Mouse (Mus musculus) cerebellum, adult (tissue): Measurements from ENCODE around the gene Pla2g5.
"Not testable (repeated sequence)": the region's sequence is repeated elsewhere in the genome, so short reads cannot be mapped to it uniquely, and the experiment has no call there.

Experiments used
- ATAC-seq: cut with Nextera tagmentation; 2 replicates; pipeline ENCODE4 v1.9.2; 2017; ENCODE audit warnings: mild to moderate bottlenecking, moderate library complexity, mixed read lengths; ENCODE audit not compliant: insufficient number of reproducible peaks, low FRiP score, low TSS enrichment

Gene Pla2g5

DNA sequence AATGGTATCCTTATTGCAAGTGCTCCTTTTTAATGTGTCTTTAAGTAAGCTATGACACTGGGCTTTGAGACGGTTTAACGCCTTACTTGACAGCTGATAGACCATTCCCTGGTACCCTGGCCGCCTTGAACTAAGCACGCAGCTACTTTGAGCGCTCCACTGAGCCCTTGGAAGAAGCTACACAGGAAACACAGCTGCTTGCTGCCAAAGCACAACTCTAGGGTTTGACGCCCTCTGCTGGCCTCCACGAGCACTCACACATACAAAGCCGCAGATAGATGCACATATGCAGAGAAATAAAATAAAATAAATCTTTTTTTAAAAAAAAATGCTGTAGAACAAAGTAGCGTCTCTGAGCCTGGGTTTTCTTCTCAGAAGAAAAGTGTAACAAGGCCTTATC is 4.0 kb downstream of the Pla2g5 start:
- ATAC-seq: no peak

GRCm38 (mm10) chr4:138858446-138858845 is 4.8 kb downstream of the Pla2g5 start:
- ATAC-seq: no peak

DNA sequence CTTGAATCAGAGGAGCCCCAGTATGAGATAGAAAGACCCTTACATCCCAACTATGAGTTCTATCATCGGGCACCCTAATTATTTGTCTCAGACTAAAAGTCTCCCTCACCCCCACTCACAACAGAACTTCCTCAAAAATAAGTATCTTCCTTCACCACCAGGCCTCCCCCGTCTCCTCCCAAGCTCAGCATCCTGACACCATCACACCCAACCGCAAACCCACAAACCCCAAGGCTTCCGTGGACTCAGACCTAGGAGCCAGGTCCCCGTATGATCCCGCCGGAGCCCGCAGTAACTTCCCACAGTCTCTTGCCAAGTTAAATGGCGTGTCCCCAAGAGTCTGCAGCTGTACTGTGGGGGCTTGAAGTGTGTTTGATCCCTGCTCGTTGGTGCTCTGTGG is 5.7 kb downstream of the Pla2g5 start:
- ATAC-seq: no peak

DNA sequence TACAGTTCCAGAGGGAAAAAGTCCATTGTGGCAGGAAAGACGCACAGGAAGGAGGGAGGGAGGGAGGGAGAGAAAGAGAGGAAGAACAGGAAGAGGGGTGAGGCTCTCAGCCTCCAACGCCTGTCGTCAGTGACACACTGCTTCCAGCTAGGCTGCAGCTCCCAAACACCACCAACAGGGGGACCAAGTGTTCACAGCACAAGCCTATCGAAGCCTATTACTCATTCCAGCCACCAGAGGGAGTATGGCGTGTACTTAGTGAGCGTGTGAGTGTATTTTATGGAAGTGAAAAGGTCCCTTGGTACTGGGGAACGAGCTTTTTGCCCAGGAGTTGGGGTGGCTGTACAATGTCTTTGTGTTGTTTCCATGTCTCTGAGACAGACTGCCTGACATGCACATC is 6.8 kb downstream of the Pla2g5 start:
- no peak for ATAC-seq

- no peak for ATAC-seq
Measured at GRCm38 (mm10) chr4:138855092-138855632, 8.1 kb downstream of the Pla2g5 start.

DNA sequence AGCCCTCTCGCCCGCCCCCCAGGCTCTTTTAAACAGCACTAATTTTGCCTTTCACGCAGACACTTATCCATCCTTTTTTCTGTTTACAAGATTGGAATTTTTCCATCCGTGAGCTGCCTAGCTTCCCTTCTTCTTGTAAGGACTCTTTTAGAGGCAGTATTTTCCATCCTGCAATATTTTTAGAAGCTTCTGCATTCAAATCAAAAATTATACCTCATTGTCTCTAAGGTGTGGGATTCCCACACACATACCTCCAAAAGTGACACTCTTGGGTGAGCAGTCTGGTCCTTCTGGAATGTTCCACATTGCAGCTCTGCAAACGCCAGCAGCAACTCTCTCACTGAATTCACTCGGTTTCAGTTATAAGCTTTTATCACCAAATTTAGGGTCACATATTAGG is 10.3 kb downstream of the Pla2g5 start:
- ATAC-seq: no peak

DNA sequence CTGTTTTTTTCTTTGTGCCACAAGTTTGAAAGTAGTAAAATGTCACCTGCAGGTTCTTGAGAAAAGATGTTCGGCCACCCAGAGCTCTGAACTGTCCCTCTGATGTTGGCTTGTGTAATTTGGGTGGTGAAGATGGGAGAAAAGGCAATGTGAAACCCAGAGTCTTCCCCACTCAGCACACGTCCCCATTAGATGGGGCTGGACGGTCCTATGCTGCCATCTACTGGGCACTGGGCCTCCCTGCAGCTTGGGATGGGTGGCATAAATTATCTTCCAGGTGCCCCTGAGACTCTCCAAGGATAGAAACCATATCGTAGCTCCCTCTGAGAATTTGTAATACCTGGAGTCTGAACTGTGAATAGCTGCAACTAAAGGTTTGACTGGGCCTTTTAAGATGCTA is 11.8 kb downstream of the Pla2g5 start:
- ATAC-seq: no peak

DNA sequence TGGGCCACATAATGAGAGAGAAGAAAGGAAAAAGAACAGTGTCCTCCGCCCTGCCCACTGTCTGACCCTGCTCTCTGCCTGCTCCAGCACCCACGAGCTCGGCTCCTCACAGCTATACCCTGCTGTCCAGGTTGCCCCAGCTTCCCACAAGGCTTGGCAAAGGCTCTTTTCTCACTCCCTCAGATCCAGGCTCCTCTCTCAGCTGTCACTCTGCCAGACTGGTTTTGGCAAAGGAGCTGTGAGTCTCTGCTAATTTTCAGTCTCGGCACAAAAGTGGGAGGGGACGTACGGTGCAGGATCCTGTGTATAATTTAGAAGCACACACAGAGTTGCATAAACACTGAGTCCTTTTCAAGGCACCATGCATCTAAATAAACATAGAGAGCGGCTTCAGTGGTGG is 21.9 kb downstream of the Pla2g5 start:
- ATAC-seq: no peak

GRCm38 (mm10) chr4:138840726-138841125 is 22.6 kb downstream of the Pla2g5 start:
- no peak for ATAC-seq

DNA sequence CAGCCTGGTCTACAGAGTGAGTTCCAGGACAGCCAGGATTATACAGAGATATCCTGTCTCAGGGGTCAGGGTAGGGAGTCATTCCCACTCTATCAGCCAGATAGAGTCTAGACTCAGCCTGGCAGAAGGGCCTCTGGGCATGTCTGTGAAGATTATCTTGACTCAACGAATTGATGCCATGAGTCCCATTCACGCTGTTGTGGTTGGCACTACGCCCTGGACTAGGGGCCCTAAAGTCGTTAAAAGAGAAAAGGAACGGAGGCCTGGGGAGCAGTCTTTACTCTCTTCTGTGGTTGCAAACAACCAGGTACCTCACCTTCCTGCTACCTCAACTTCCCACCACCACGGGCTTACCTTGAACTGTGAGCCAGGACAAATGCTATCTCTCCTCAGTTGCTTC is 23.5 kb downstream of the Pla2g5 start:
- ATAC-seq: no peak

DNA sequence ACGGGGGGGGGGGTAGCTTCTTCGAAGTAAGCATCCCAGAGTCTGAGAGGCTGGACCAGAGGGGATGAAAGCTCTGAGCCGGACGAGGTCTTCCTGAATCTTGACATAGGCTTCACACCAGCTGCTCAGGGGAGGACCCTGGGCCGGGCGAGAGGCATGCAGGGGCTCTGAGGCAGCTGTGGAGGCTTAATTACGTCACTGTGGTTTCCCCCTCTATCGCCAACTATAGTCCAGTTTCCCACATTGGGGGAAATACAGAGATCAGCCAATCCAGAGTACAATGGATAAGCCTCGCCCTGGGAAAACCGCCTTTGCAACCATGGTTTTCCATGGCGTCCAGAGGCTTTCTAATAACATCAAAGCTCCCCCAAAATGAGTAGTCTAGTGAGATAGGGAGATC is 36.1 kb downstream of the Pla2g5 start:
- ATAC-seq: no peak

GRCm38 (mm10) chr4:138825751-138826567 is 37.3 kb downstream of the Pla2g5 start:
- ATAC-seq: no peak

- no peak for ATAC-seq
Measured at GRCm38 (mm10) chr4:138824660-138825059, 38.6 kb downstream of the Pla2g5 start.

DNA sequence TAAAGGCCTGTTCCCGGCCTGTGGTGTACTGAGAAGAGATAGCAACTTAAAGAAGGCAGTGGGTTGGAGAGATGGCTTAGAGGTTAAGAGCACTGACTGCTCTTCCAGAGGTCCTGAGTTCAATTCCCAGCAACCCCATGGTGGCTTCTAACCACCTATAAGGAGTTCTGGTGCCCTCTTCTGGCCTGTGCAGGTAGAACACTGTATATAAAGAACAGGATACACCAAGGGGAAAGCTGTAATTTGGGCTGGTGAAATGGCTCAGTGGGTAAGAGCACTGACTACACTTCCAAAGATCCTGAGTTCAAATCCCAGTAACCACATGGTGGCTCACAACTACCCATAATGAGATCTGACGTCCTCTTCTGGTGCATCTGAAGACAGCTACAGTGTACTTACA is 39.1 kb downstream of the Pla2g5 start:
- ATAC-seq: not testable (repeated sequence)

DNA sequence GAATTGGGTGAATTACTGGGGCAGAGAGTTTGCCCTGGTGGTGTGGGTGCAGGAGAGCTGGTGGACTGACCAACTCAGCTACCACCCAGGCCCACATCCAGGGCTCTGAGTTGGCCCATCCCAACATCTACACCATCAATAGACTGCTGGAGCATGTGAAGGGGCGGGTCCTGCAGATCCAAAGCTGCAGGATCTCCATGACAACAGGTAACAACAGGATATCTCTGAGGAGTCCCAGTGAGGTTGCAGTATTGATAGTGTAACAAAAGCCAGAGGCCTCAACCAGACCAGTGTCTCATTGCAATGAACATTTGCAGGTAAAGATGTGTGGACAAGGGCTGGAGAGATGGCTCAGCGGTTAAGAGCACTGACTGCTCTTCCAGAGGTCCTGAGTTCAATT is 42.2 kb downstream of the Pla2g5 start:
- no peak for ATAC-seq

DNA sequence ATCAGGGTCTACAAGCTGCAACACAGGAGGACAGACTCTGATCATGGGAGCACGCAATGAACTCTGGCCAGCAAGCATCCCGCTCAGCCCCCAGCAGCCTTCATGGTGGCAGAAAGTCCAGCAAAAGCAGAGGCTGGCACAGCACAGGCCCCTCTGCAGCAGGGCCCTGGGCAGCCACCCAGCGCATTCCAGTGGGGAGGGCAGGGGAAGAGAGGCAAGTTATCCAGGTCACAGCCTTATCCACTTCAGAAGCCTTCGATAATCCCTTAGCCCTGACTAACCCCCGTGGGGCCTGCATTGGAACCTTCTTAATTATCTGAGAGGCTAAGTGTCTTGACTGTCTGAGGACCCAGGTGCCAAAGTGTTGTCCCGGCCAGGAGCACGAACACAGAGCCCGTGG is 44.2 kb downstream of the Pla2g5 start:
- ATAC-seq: no peak

GRCm38 (mm10) chr4:138817736-138818135 is 45.5 kb downstream of the Pla2g5 start:
- no peak for ATAC-seq

GRCm38 (mm10) chr4:138816166-138816565 is 47.1 kb downstream of the Pla2g5 start:
- ATAC-seq: no peak

DNA sequence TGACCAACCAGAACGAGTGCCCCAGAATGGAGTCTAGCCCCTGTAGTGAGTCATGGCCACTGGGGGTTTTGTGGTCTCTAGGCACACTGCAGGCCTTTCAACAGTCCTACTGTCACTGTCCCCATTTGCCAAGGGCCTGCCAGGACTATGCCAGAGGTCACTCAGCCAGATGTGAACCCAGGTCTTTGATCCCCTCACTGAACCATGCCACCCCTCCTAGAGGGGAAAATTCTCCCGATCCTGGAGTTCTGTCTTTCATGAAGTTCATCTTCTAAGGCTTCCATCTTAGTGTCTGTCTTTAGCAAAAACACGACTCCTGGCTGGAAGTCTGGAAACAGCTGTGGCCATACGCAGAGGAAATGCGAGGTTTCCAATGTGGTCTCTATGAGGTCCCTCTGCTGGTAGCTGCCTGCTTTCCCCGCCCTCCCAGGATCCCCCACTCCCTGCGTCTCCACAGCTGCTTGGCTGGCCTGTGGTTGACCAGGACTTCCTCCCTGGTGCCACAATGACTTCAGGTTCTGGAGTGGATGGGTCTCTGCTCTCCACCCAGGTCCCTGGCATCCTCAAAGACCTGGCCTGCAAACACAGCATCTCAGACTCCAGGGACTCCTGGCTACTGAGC is 56.3 kb downstream of the Pla2g5 start:
- ATAC-seq: no peak

DNA sequence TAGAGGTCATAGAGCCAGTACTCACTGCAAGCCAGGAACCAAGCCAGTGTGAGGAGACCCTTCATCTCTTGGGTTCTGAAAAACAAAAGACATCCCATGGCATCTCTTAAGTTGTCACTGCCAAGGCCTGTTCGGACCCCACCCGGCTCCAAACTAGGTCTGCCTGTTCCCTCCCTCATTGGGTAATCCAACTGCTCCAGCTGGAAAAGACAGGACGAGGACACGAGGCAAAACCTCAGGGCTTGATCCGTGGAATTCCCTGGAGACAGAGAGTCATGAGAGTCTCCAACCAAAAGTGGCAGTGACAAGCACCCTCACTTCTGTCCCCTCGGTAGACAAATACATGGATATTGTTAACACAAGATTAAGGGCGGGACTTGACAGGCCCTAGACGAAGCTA is 57.1 kb downstream of the Pla2g5 start:
- ATAC-seq: no peak

GRCm38 (mm10) chr4:138805248-138805647 is 58.0 kb downstream of the Pla2g5 start:
- ATAC-seq: no peak

GRCm38 (mm10) chr4:138802917-138803316 is 60.4 kb downstream of the Pla2g5 start:
- ATAC-seq: no peak
